Mouse (Mus musculus) adrenal gland (tissue): ENCODE data around the gene Mgll.

Experiments
- intact Hi-C: fragments of 180-260 bp; cut with DNase I; formaldehyde crosslinking; loops from one replicate; pipeline ENCODE4 v1.15.1; 2025

Mgll gene

DNA sequence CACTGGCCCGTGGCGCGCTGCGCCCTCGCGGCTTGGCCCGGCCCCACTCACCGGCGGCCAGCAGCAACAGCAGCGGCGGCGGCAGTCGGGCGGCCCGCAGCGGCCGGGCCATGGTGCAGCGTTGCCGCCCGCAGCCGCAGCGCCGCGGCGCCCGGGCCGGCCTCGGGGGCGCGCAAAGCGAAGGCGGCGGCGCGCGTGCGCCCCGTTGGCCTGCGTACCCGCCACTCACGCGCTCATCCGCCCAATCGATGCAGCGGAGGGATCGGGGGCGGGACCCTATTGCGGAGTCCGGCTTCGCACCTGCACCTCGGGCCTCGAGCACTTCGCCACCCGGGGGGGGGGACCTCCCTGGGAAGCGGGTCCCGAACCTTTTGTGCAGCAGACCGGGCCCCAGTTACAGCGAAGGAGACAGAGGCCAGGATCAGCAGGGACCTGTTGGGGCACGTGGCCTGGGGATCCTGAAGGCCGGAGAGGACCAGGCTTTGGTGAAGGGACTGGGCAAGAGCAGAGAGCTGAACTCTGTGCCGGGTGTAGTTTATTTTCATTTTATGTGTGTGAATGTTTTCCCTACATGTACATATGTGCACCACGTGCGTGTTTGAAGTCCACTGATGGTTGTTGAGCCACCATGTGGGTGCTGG is 150.8 kb downstream of the Mgll start, which contains the start of gene Podxl2:
Gene Podxl2 (minus strand): TSS at position 177 of the 641 bp plus-strand sequence.
- intact Hi-C loops = no loop called here
